ENCODE assay signal across 8 mouse cellular contexts in the genomic region with DNA sequence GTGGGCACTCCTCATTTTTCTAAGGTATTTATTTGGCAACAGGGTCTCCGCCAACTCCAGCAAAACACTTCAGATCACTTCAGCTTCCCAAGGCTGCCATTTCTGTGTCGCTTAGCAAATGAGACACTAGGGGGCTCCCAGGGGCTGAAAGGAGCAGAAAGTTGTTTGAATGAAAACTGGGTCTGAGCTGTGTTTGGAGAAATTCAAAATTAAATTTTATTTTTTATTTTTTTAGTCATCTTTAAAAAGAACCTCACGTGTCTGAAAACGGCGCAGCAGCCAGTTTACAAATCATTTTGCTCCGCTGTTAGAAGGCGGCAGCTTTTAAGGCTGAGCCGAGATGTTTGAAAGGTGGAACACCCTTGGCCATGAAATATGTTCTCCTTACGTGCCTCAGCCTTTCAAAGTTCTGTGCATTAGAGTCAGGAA. TPM values are rescaled to one million over a fixed set of nuclear protein-coding genes. Genes with fewer than 3 reads are reported as not detected.
DNase-seq lines count a peak whose midpoint lies in the region; ATAC-seq and TF ChIP-seq lines count a peak whose summit lies in the region.

No protein-coding gene starts in this region.

- H3K4me1 ChIP-seq in hindbrain, postnatal 0 days (ENCODE audit: insufficient read depth, low read length) = 0 out of 2 replicates have a peak, but pooled peaks cover 8% of the 10 kb centered on the region

- peak; percentile 76 for TF ChIP-seq CTCF in hindbrain, postnatal 0 days (IDR thresholded peaks at IDR 0.05; ENCODE audit: low read depth)

- no peak for ATAC-seq in hindbrain, postnatal 0 days
- ATAC-seq in megakaryocyte-erythroid progenitor cell, adult 5-6 weeks (replicated peaks; ENCODE audit: low FRiP score, low TSS enrichment, poor library complexity, severe bottlenecking) = peak; percentile 74

- H3K27ac ChIP-seq in hindbrain, postnatal 0 days = no peak overlapping the region

- H3K9ac ChIP-seq in hindbrain, postnatal 0 days (replicated peaks; ENCODE audit: low read length) = no peak overlapping the region

- intact Hi-C loops in left cerebral cortex, postnatal 4 days (cut with DNase I) = loop anchor here (5.0 kb wide), 1 partner anchor 173 kb away; no protein-coding TSS in a partner anchor

- no peaks in the 10 kb centered on the region for H3K36me3 ChIP-seq in hindbrain, postnatal 0 days (ENCODE audit: insufficient read depth, low read length)

- H3K4me3 ChIP-seq in hindbrain, postnatal 0 days (ENCODE audit: low read length) = no peak overlapping the region

- DNase-seq in cerebellum, postnatal 14 days = peak; percentile 68 to 75
- DNase-seq in cerebellum, adult 11 months = no peak
- DNase-seq in adrenal gland, postnatal 36 days = peak; percentile 62 to 85
- peak; percentile 49 to 72 for DNase-seq in frontal cortex, postnatal 14 days (ENCODE audit: low spot score in 2 of 2)
- peak; percentile 76 for DNase-seq in hindbrain, postnatal 0 days (ENCODE audit: low spot score)
- peak; percentile 52 for DNase-seq in left cerebral cortex, postnatal 4 days
- DNase-seq in spleen, postnatal 4 days (ENCODE audit: low spot score in 2 of 2) = peak; percentile 32 to 63

- peak overlapping the region; percentile 42; the same call in 1 of the 2 replicates for H3K4me2 ChIP-seq in hindbrain, postnatal 0 days (ENCODE audit: low read depth, low read length)

- no peaks in the 10 kb centered on the region for H3K27me3 ChIP-seq in hindbrain, postnatal 0 days (ENCODE audit: insufficient read depth, low read length)

- H3K9me3 ChIP-seq in hindbrain, postnatal 0 days (ENCODE audit: low read length) = no peaks in the 10 kb centered on the region

- WGBS in hindbrain, postnatal 0 days = 41% methylated on average over 9 of the region's 9 CpGs

RNA-seq across cellular contexts. Expression of a gene that starts 0.4 kb away (rescaled TPM):
- 10 to 100 TPM; 10.6 to 31.6 TPM for total RNA-seq in adrenal gland, postnatal 36 days (2021)
- total RNA-seq in hindbrain, postnatal 0 days (2014; rRNA removed) = 2.3 and 3.1 TPM in 2 replicates
- 1.8 and 2.0 TPM in 2 replicates for polyA plus RNA-seq in hindbrain, postnatal 0 days (2015; fragmentation: Nextera tagmentation; extraction: Ambion mirVana)
- total RNA-seq in left cerebral cortex, postnatal 4 days (2021) = 1 to 10 TPM; 3.4 to 4.1 TPM
- total RNA-seq in megakaryocyte-erythroid progenitor cell, adult 5-6 weeks (2014; fragmentation: Nextera tagmentation) = not detected in 2 replicates
- 0.23 TPM in 1 of 2 replicates, not detected in the other for total RNA-seq in megakaryocyte-erythroid progenitor cell, adult 5-6 weeks (2017)

RNA-seq across cellular contexts. Expression of a gene that starts 32.2 kb away (rescaled TPM):
- total RNA-seq in adrenal gland, postnatal 36 days (2021) = 10 to 100 TPM; 14.0 to 16.4 TPM
- 2.6 and 2.7 TPM in 2 replicates for total RNA-seq in hindbrain, postnatal 0 days (2014; rRNA removed)
- 3.1 and 3.2 TPM in 2 replicates for polyA plus RNA-seq in hindbrain, postnatal 0 days (2015; fragmentation: Nextera tagmentation; extraction: Ambion mirVana)
- total RNA-seq in left cerebral cortex, postnatal 4 days (2021) = 1 to 10 TPM; 2.8 to 3.6 TPM
- total RNA-seq in megakaryocyte-erythroid progenitor cell, adult 5-6 weeks (2014; fragmentation: Nextera tagmentation) = not detected in 2 replicates
- 0.30 TPM in 1 of 2 replicates, not detected in the other for total RNA-seq in megakaryocyte-erythroid progenitor cell, adult 5-6 weeks (2017)
